Mouse (Mus musculus) heart, embryonic 12.5 days (tissue): ENCODE measurements at regions not wholly inside any gene's neighbourhood (a gene's known extent, or its start where the extent isn't known, plus 50 kb on each side); places are given as distances from the start of the nearest gene placed in this dataset.

Experiments used
- ATAC-seq: fragments of 200-750 bp; cut with Nextera tagmentation; 2 replicates; pipeline ENCODE4 v1.8.0; 2017; ENCODE audit warnings: moderate TSS enrichment, moderate library complexity; ENCODE audit not compliant: insufficient number of reproducible peaks, low FRiP score
- H3K27ac ChIP-seq: fragments of 300-500 bp; sonication (generic); 2 replicates; pipeline ENCODE4 v1.5.1; 2016; ENCODE audit warnings: mild to moderate bottlenecking, moderate library complexity; ENCODE audit not compliant: poor library complexity, severe bottlenecking
- H3K27me3 ChIP-seq: fragments of 300-500 bp; sonication (generic); replicated peaks from 2 replicates; pipeline ENCODE4 v1.6.1; 2016; ENCODE audit warnings: mild to moderate bottlenecking, moderate library complexity
- H3K36me3 ChIP-seq: fragments of 300-500 bp; sonication (generic); 2 replicates; pipeline ENCODE4 v1.6.1; 2016; ENCODE audit warnings: mild to moderate bottlenecking, moderate library complexity
- H3K4me1 ChIP-seq: fragments of 300-500 bp; sonication (generic); replicated peaks from 2 replicates; pipeline ENCODE4 v1.6.1; 2016; ENCODE audit warnings: mild to moderate bottlenecking
- H3K4me2 ChIP-seq: fragments of 300-500 bp; sonication (generic); 2 replicates; pipeline ENCODE4 v1.6.1; 2016; ENCODE audit warnings: mild to moderate bottlenecking, moderate library complexity
- H3K4me3 ChIP-seq: fragments of 300-500 bp; sonication (generic); 2 replicates; pipeline ENCODE4 v1.5.1; 2016; ENCODE audit warnings: mild to moderate bottlenecking
- H3K9ac ChIP-seq: fragments of 300-500 bp; sonication (generic); 2 replicates; pipeline ENCODE4 v1.6.1; 2016; ENCODE audit warnings: mild to moderate bottlenecking, moderate library complexity
- H3K9me3 ChIP-seq: fragments of 300-500 bp; sonication (generic); replicated peaks from 2 replicates; pipeline ENCODE4 v1.6.1; 2016; ENCODE audit warnings: mild to moderate bottlenecking, moderate library complexity
- WGBS: fragments of 180-500 bp; shearing (Covaris S2); methylation state at CpG from one replicate; pipeline ENCODE4 v1.1.7; 2016; 5-methylcytosine and 5-hydroxymethylcytosine counted together

DNA sequence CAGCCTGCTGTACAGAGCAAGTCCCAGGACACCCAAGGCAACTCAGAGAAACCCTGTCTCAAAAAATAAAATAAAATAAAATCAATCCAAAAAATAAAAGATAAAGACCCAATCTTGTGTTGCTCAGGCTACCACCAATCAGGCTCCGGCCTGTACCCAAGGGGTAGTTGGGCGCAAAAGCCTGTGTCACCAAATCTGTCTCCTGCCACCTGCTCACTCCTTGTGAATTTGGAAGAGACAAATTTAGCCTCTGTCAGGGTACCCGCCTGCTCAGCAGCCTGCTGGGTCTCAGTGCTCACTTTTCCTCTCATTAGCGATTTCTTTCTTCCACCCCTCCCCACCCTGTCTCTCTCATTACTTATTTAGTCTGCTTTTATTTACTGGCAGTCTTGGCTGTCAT lies 54.6 kb downstream of the Sox4 start:
- Histone ChIP-seq H3K27ac (no peak overlapping the region), H3K4me2 (no peak overlapping the region), H3K27me3 (no peaks in the 10 kb centered on the region), H3K4me1 (no peaks in the 10 kb centered on the region), H3K9ac (no peak overlapping the region), H3K36me3 (no peaks in the 10 kb centered on the region), H3K4me3 (no peak overlapping the region), H3K9me3 (peaks cover 8% of the 10 kb centered on the region; the same call in 1 of the 2 replicates)
- WGBS, result 67% methylated on average over 4 of the region's 4 CpGs
- no peak for ATAC-seq

GRCm38 (mm10) chr13:28892896-28893295 lies 60.6 kb downstream of the Sox4 start:
- no peak overlapping the region for H3K4me3 ChIP-seq
- H3K27me3 ChIP-seq, result peaks cover 5% of the 10 kb centered on the region
- peaks cover 8% of the 10 kb centered on the region; the same call in 1 of the 2 replicates for H3K9me3 ChIP-seq
- ATAC-seq, result no peak
- no peaks in the 10 kb centered on the region for H3K36me3 ChIP-seq
- no peak overlapping the region for H3K4me2 ChIP-seq
- no peaks in the 10 kb centered on the region for H3K4me1 ChIP-seq
- no peak overlapping the region for H3K9ac ChIP-seq
- H3K27ac ChIP-seq, result no peak overlapping the region
- 86% methylated on average over 6 of the region's 6 CpGs for WGBS

GRCm38 (mm10) chr13:28887098-28887497 lies 66.4 kb downstream of the Sox4 start:
- peak overlapping the region; percentile 15 for H3K4me3 ChIP-seq
- WGBS, result 6% methylated on average over 13 of the region's 13 CpGs

GRCm38 (mm10) chr13:28886691-28887090 lies 66.8 kb downstream of the Sox4 start:
- Histone ChIP-seq H3K9me3 (no peaks in the 10 kb centered on the region), H3K9ac (peak overlapping the region; percentile 7; the same call in 1 of the 2 replicates), H3K4me3 (peak overlapping the region; percentile 15), H3K27ac (no peak overlapping the region), H3K36me3 (no peaks in the 10 kb centered on the region), H3K4me2 (peak overlapping the region; percentile 52), H3K4me1 (peaks cover 9% of the 10 kb centered on the region; the same call in 1 of the 2 replicates), H3K27me3 (peaks cover 37% of the 10 kb centered on the region)
- ATAC-seq, result no peak
- WGBS, result 6% methylated on average over 11 of the region's 11 CpGs

More at GRCm38 (mm10) chr13:28887098-28887497, 66.4 kb downstream of the Sox4 start:
- Histone ChIP-seq H3K4me1 (peaks cover 9% of the 10 kb centered on the region; the same call in 1 of the 2 replicates), H3K4me2 (peak overlapping the region; percentile 52), H3K36me3 (no peaks in the 10 kb centered on the region), H3K27ac (no peak overlapping the region), H3K9ac (peak overlapping the region; percentile 7; the same call in 1 of the 2 replicates), H3K27me3 (peaks cover 37% of the 10 kb centered on the region), H3K9me3 (no peaks in the 10 kb centered on the region)
- ATAC-seq, result no peak

- H3K9me3 ChIP-seq, result no peaks in the 10 kb centered on the region
- no peak overlapping the region for H3K27ac ChIP-seq
- H3K4me1 ChIP-seq, result peaks cover 9% of the 10 kb centered on the region; the same call in 1 of the 2 replicates
- H3K4me3 ChIP-seq, result peak overlapping the region; percentile 52
- H3K36me3 ChIP-seq, result no peaks in the 10 kb centered on the region
- H3K4me2 ChIP-seq, result peak overlapping the region; percentile 71
- WGBS, result 1% methylated on average over 29 of the region's 30 CpGs
- peaks cover 37% of the 10 kb centered on the region for H3K27me3 ChIP-seq
- H3K9ac ChIP-seq, result peak overlapping the region; percentile 65
- ATAC-seq, result 0 out of 2 replicates have a peak, but pooled peaks have one; percentile 25
Observed at GRCm38 (mm10) chr13:28885083-28886037, 68.2 kb downstream of the Sox4 start.

DNA sequence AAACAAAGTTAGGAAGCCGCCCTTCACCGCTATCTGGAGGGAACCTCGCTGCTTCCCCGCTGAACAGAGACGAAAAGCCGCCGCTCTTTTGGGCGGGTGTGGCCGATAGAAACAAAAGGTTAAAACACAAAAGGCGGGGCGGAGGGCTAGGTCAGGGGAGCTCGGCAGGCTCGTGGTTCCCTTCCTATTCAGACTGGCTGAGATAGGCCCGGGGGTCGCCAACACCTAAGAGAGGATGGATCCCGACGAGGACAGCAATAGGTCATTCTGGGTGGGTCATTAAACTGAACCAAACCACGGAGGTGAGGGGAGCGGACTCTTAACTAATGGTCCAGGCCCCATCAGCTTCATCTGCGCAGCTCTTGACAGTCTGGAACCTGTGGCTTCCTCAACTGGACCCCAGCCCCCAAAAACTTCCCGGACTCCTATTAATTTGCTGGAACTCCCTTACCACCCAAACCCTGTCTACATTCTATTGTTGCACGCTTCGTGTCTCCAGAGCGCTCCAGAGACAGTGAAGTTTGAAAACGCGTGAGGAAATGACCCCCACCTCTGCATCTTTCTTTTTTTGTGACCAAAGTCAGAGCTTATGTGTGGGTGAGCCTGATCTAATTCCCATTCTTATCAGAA lies 69.2 kb downstream of the Sox4 start:
- Histone ChIP-seq H3K27ac (no peak overlapping the region), H3K36me3 (no peaks in the 10 kb centered on the region), H3K4me1 (peaks cover 9% of the 10 kb centered on the region; the same call in 1 of the 2 replicates), H3K9ac (peak overlapping the region; percentile 65), H3K27me3 (peaks cover 37% of the 10 kb centered on the region), H3K4me3 (peak overlapping the region; percentile 52), H3K9me3 (no peaks in the 10 kb centered on the region), H3K4me2 (peak overlapping the region; percentile 71)
- 1% methylated on average over 26 of the region's 26 CpGs for WGBS
- no peak for ATAC-seq

- peak overlapping the region; percentile 52 for H3K4me3 ChIP-seq
- H3K27me3 ChIP-seq, result peaks cover 36% of the 10 kb centered on the region
- no peaks in the 10 kb centered on the region for H3K36me3 ChIP-seq
- H3K4me1 ChIP-seq, result peaks cover 17% of the 10 kb centered on the region
- no peak overlapping the region for H3K27ac ChIP-seq
- H3K9me3 ChIP-seq, result no peaks in the 10 kb centered on the region
- WGBS, result 51% methylated on average over 8 of the region's 8 CpGs
- no peak for ATAC-seq
- peak overlapping the region; percentile 71 for H3K4me2 ChIP-seq
- H3K9ac ChIP-seq, result no peak overlapping the region
Observed at GRCm38 (mm10) chr13:28883398-28883797, 70.1 kb downstream of the Sox4 start.

DNA sequence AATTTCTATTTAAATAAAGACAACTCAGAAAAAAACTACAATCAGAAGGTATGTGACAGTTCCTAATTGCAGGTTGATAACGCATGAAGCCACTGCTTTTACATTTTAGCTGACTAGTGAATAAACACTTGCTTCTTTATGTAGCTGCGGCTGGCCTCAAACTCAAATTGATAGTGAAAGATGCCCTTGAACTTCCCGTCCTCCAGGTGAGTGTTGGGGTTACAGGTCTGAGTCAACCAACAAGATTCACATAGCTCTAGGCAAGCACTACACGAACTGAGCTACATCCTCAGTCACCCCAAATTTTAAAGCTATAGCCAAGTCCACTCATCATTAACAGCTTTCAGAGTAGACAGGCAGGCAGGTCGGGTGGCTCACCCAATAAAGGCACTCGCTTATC lies 72.6 kb downstream of the Sox4 start:
- H3K4me2 ChIP-seq, result no peak overlapping the region
- H3K36me3 ChIP-seq, result no peaks in the 10 kb centered on the region
- H3K9ac ChIP-seq, result no peak overlapping the region
- peaks cover 28% of the 10 kb centered on the region for H3K4me1 ChIP-seq
- no peak for ATAC-seq
- H3K27ac ChIP-seq, result no peak overlapping the region
- WGBS, result 62% methylated on average over 6 of the region's 6 CpGs
- H3K9me3 ChIP-seq, result no peaks in the 10 kb centered on the region
- H3K4me3 ChIP-seq, result no peak overlapping the region
- peaks cover 11% of the 10 kb centered on the region for H3K27me3 ChIP-seq

DNA sequence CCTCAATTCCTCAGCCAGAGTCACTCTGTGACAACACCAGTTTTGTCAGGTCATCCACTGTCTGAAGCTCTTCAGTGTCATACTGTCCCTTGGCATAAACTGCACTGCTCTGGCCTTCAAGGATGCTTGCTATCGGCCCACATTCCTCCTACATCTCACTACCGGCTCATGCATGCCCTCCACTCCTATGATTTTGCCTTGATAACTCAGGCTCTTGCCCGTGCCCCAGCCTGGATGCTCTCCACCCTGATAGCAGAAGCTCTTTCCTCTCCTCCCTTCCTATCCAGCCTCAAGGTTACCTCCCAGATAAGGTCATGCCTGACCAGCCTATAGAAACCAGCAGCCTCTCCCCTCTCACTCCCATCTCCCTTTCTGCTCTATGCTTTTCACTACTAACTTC lies 74.8 kb downstream of the Sox4 start:
- no peak for ATAC-seq
- H3K4me3 ChIP-seq, result no peak overlapping the region
- H3K9me3 ChIP-seq, result no peaks in the 10 kb centered on the region
- no peak overlapping the region for H3K4me2 ChIP-seq
- no peaks in the 10 kb centered on the region for H3K36me3 ChIP-seq
- H3K9ac ChIP-seq, result no peak overlapping the region
- H3K27me3 ChIP-seq, result 0 out of 2 replicates have a peak, but pooled peaks cover 6% of the 10 kb centered on the region
- peaks cover 42% of the 10 kb centered on the region for H3K4me1 ChIP-seq
- WGBS, result 15% methylated on average over 3 of the region's 3 CpGs
- H3K27ac ChIP-seq, result no peak overlapping the region

DNA sequence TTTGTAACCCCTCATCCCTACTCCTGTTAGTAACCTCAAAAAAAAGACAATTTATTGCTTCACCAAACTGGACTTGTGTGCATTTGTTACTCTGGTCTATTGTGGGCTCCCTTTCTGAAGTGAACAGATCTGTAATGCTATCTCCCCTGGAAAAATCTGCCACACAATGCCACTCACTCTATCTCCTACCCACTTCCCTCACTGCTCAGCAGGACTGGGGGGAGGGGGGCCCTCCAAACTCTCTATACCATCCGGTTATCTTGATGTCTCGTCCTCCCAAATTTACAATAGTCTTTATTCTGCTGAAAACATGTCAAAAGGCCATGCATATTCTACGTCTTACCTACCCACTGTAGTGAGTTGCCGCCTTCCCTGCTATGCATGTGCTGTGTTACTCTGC lies 76.7 kb downstream of the Sox4 start:
- H3K4me2 ChIP-seq, result no peak overlapping the region

DNA sequence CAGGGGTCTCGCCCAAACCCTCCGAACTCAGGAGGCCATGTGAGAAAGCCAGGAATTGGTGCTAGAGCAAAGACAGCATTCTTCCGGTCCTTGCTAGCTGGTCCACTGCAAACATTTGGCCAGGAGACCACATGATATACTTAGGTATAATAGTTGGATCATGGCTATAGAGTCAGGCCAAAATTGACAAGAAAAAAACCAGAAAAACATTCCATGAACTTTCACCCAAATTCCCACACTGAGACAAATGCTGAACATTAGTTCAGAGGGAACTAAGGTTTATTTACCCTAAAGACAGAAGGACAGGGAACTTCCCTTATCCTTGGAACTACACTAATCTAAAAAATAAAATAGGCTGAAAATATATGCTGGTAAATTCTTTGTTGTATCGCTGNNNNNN lies 82.8 kb downstream of the Sox4 start:
- Histone ChIP-seq H3K27ac (no peak overlapping the region), H3K9me3 (peaks cover 2% of the 10 kb centered on the region; the same call in 1 of the 2 replicates), H3K4me1 (peaks cover 14% of the 10 kb centered on the region), H3K9ac (no peak overlapping the region), H3K36me3 (peaks cover 7% of the 10 kb centered on the region), H3K27me3 (no peaks in the 10 kb centered on the region), H3K4me3 (no peak overlapping the region), H3K4me2 (no peak overlapping the region)
- WGBS, result 95% methylated on average over 4 of the region's 4 CpGs
- ATAC-seq, result no peak

More for the DNA sequence above, 76.7 kb downstream of the Sox4 start:
- WGBS, result 54% methylated on average over 4 of the region's 4 CpGs
- Histone ChIP-seq H3K9ac (no peak overlapping the region), H3K4me1 (peaks cover 42% of the 10 kb centered on the region), H3K27ac (peak overlapping the region; percentile 31; the same call in 1 of the 2 replicates), H3K27me3 (no peaks in the 10 kb centered on the region), H3K36me3 (peaks cover 2% of the 10 kb centered on the region; the same call in 1 of the 2 replicates), H3K9me3 (peaks cover 2% of the 10 kb centered on the region; the same call in 1 of the 2 replicates), H3K4me3 (no peak overlapping the region)
- ATAC-seq, result no peak
